Mouse (Mus musculus) kidney, embryonic 15.5 days (tissue): ENCODE measurements around the gene Rapgef4. TPM values are rescaled to one million over a fixed set of nuclear protein-coding genes. Genes with fewer than 3 reads are reported as not detected.

ENCODE experiments used
- ATAC-seq: fragments of 200-750 bp; cut with Nextera tagmentation; replicated peaks from 2 replicates; pipeline ENCODE4 v1.8.0; 2017; ENCODE audit warnings: moderate TSS enrichment; ENCODE audit not compliant: low FRiP score
- H3K27ac ChIP-seq: fragments of 300-500 bp; sonication (generic); 2 replicates; pipeline ENCODE4 v1.5.1; 2015; ENCODE audit warnings: mild to moderate bottlenecking, inconsistent platforms
- H3K27me3 ChIP-seq: fragments of 300-500 bp; sonication (generic); 2 replicates; pipeline ENCODE4 v1.6.1; 2015; ENCODE audit warnings: inconsistent platforms
- H3K36me3 ChIP-seq: fragments of 300-500 bp; sonication (generic); 2 replicates; pipeline ENCODE4 v1.6.1; 2015; ENCODE audit warnings: inconsistent platforms
- H3K4me1 ChIP-seq: fragments of 300-500 bp; sonication (generic); 2 replicates; pipeline ENCODE4 v1.6.1; 2015; ENCODE audit warnings: inconsistent platforms
- H3K4me2 ChIP-seq: fragments of 300-500 bp; sonication (generic); 2 replicates; pipeline ENCODE4 v1.6.1; 2015; ENCODE audit warnings: moderate library complexity, mild to moderate bottlenecking, inconsistent platforms
- H3K4me3 ChIP-seq: fragments of 300-500 bp; sonication (generic); replicated peaks from 2 replicates; pipeline ENCODE4 v1.5.1; 2015; ENCODE audit warnings: mild to moderate bottlenecking, inconsistent platforms
- H3K9ac ChIP-seq: fragments of 300-500 bp; sonication (generic); 2 replicates; pipeline ENCODE4 v1.6.1; 2015; ENCODE audit warnings: mild to moderate bottlenecking, inconsistent platforms
- H3K9me3 ChIP-seq: fragments of 300-500 bp; sonication (generic); replicated peaks from 2 replicates; pipeline ENCODE4 v1.6.1; 2016; ENCODE audit warnings: inconsistent platforms
- WGBS: fragments of 180-500 bp; shearing (Covaris S2); methylation state at CpG from one replicate; pipeline ENCODE4 v1.1.7; 2015; ENCODE audit warnings: mixed read lengths; 5-methylcytosine and 5-hydroxymethylcytosine counted together
- polyA plus RNA-seq: library from polyadenylated mRNA; unstranded; fragments of >200 nt; fragmentation: Nextera tagmentation; extraction: Ambion mirVana; gene quantifications from 2 replicates; pipeline ENCODE4 v1.2.1, GENCODE M21; 2015

Rapgef4 gene
- polyA plus RNA-seq, 1 experiment from 2014 or later, result 9.4 TPM

DNA sequence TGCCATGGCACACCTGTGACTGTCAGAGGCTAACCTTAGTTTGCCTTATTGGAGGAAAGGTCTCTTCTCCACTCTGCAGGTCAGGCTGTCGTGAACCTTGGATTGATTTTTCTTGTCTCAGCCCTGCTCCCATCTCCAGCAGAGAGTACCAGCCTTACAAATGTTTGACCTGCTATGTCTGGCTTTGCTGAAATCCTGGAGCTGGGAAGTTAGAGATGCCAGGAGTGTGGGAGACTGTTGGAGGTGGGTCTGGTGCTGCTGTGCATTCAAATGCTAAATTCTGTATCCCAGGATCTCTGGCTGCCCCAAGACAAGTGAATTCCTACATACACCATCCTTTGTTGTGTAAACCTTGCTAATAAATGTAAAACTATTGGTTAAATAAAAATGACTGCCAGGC is 37.7 kb downstream of the Rapgef4 start:
- no peaks in the 10 kb centered on the region for H3K36me3 ChIP-seq
- H3K9me3 ChIP-seq, result no peaks in the 10 kb centered on the region
- H3K9ac ChIP-seq, result no peak overlapping the region
- H3K27ac ChIP-seq, result no peak overlapping the region
- H3K4me3 ChIP-seq, result no peak overlapping the region
- H3K27me3 ChIP-seq, result no peaks in the 10 kb centered on the region
- H3K4me1 ChIP-seq, result no peaks in the 10 kb centered on the region
- H3K4me2 ChIP-seq, result no peak overlapping the region
- ATAC-seq, result no peak
- WGBS, result 86% methylated on average over 1 of the region's 1 CpGs

DNA sequence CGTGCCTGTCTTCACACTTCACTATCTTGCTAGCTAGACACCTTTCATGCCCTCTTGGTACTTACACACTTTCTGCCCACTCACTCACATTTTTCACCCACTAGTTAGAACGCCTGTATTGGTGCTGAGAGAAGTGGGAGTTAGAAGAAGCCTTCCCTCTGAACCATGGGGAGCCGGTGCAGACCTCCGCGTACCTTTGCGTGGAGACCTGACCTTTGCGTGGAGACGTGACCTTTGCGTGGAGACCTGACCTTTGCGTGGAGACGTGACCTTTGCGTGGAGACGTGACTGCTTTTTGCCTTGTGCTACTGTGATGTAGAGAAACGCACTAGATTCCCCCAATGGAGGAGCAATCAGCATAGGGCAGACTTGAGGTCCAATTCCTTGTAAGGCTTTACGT is 39.7 kb downstream of the Rapgef4 start:
- H3K27ac ChIP-seq, result no peak overlapping the region
- H3K27me3 ChIP-seq, result no peaks in the 10 kb centered on the region
- no peak overlapping the region for H3K4me2 ChIP-seq
- no peak overlapping the region for H3K9ac ChIP-seq
- H3K4me3 ChIP-seq, result no peak overlapping the region
- no peaks in the 10 kb centered on the region for H3K4me1 ChIP-seq
- H3K36me3 ChIP-seq, result no peaks in the 10 kb centered on the region
- WGBS, result 91% methylated on average over 15 of the region's 15 CpGs
- no peaks in the 10 kb centered on the region for H3K9me3 ChIP-seq
- ATAC-seq, result no peak

DNA sequence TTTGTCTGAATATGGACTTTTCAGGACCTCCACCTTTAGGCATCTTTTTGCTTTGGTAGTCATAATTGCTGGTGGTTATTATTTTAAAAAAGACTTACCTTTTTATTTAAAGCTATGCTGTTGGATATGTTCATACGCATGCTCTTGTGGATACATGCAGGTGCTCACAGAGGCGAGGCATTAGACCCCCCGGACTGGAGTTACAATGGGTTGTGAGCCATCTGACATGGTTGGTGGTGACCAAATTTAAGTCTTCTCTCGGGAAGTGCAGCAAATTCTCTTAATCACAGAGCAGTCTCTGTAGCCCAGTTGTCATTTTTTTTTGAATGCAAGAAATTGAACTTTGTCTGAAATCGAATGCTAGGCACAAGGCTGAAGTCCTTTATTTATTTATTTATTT is 40.4 kb downstream of the Rapgef4 start:
- Histone ChIP-seq H3K4me2 (no peak overlapping the region), H3K4me1 (no peaks in the 10 kb centered on the region), H3K9me3 (no peaks in the 10 kb centered on the region), H3K9ac (no peak overlapping the region), H3K27me3 (no peaks in the 10 kb centered on the region), H3K36me3 (no peaks in the 10 kb centered on the region), H3K27ac (no peak overlapping the region), H3K4me3 (no peak overlapping the region)
- 75% methylated on average over 5 of the region's 5 CpGs for WGBS
- no peak for ATAC-seq

DNA sequence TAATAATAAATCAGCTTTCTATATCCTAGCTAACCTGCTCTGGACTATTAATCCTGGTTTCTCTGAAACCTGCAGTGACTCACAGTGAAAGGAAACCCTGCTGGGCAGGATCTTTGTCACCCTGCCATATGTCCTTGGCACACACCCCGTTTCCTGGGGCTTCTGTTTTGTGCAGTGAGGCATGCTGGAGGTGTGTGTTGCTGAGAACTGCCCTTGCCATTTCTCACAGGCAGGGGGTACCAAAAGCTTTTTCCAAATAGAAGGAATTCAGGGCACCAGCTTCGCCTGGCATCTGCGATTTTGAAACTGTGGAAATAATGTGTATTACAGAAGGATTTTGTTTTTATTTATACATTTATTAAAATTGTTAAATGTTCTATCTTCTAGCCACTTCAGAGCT is 40.8 kb downstream of the Rapgef4 start:
- 60% methylated on average over 3 of the region's 3 CpGs for WGBS
- no peak for ATAC-seq

DNA sequence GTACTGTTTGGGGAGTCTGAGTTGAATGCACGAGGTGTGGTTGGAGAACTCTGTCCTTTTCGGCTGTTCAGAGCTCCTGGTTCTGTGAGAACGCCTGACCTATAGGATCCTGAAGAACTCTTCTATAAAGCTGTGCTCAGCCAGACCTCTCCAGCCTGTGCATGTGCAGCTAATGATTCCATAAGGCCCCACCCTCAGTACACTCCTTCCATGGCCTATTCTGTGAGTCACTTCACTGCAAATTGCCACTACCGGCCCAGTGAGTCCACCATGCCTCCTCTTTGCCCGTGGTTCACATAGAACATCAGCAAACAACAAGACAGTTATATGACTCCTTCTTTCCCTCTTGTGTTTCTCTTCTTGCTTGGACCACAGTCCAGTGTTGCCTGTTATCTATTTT is 42.8 kb downstream of the Rapgef4 start:
- no peak overlapping the region for H3K4me2 ChIP-seq
- H3K4me1 ChIP-seq, result no peaks in the 10 kb centered on the region
- no peaks in the 10 kb centered on the region for H3K9me3 ChIP-seq
- 94% methylated on average over 5 of the region's 5 CpGs for WGBS
- ATAC-seq, result no peak
- H3K27ac ChIP-seq, result no peak overlapping the region
- H3K36me3 ChIP-seq, result no peaks in the 10 kb centered on the region
- H3K9ac ChIP-seq, result no peak overlapping the region
- no peaks in the 10 kb centered on the region for H3K27me3 ChIP-seq
- H3K4me3 ChIP-seq, result no peak overlapping the region

More for the DNA sequence above, 40.8 kb downstream of the Rapgef4 start:
- Histone ChIP-seq H3K27me3 (no peaks in the 10 kb centered on the region), H3K4me2 (no peak overlapping the region), H3K27ac (no peak overlapping the region), H3K9me3 (no peaks in the 10 kb centered on the region), H3K9ac (no peak overlapping the region), H3K4me1 (no peaks in the 10 kb centered on the region), H3K4me3 (no peak overlapping the region), H3K36me3 (no peaks in the 10 kb centered on the region)

DNA sequence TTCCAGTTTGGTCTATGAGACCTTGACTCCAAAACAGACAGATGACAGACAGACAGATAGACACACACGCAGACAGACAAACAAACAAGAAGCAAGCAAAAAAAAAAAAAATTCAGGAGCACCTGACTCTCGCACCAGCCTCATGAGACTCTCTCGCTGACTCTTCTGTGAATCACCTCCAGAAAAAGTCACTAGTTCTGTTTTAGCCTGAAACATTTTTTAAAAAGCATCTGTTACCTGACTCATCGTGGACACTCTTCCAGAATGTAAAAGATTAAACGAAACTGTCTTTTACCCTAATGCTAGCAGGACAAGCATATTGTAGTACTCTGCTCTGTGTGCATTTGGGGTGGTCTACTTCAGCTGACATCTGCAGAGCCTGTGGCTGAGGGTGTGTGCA is 44.6 kb downstream of the Rapgef4 start:
- H3K4me1 ChIP-seq, result no peaks in the 10 kb centered on the region
- H3K9ac ChIP-seq, result no peak overlapping the region
- 95% methylated on average over 5 of the region's 5 CpGs for WGBS
- no peaks in the 10 kb centered on the region for H3K9me3 ChIP-seq
- no peak overlapping the region for H3K4me2 ChIP-seq
- no peaks in the 10 kb centered on the region for H3K27me3 ChIP-seq
- no peak for ATAC-seq
- H3K4me3 ChIP-seq, result no peak overlapping the region
- no peaks in the 10 kb centered on the region for H3K36me3 ChIP-seq
- H3K27ac ChIP-seq, result no peak overlapping the region

DNA sequence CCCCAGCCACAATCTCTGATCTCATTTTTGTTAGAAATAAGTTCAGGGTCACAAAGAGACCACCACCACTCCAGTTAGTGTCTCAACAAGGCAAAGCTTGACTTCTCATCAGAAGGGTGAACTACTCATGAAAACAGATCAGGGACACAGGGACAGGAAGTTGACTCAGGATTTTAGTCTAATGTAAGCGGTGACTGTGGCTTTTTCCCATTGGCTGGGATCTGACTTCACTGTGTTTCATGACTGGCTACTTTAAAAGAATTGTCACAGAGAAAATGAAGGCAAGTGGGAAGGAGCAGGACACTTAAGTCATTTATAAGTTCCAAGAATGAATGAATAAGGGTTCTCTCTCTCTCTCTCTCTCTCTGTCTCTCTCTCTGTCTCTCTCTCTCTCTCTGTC is 45.5 kb downstream of the Rapgef4 start:
- H3K9me3 ChIP-seq, result no peaks in the 10 kb centered on the region

DNA sequence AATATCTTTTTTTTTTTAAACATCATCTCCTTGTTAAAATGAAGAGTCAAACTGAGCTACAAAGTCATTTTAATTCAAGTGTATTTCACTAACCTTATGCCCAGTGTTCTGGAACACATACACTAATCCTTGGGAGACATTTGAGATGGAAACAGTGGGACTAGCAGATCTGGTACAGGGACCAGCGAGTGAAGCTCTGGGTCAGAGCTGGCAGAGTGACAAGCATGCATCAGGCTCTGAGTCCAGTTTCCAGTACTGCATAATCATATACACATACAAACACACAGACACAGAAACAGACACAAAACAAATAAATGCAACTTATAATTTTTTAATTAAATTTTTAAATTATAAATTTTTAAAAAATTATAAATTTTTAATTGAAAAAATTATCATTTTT is 48.0 kb downstream of the Rapgef4 start:
- Histone ChIP-seq H3K9me3 (no peaks in the 10 kb centered on the region), H3K4me1 (no peaks in the 10 kb centered on the region), H3K4me3 (no peak overlapping the region), H3K36me3 (no peaks in the 10 kb centered on the region), H3K9ac (no peak overlapping the region), H3K27ac (no peak overlapping the region), H3K4me2 (no peak overlapping the region), H3K27me3 (no peaks in the 10 kb centered on the region)
- ATAC-seq, result no peak
- 88% methylated on average over 1 of the region's 1 CpGs for WGBS

More for the DNA sequence above, 45.5 kb downstream of the Rapgef4 start:
- Histone ChIP-seq H3K36me3 (no peaks in the 10 kb centered on the region), H3K4me2 (no peak overlapping the region), H3K27ac (no peak overlapping the region), H3K9ac (no peak overlapping the region), H3K4me1 (no peaks in the 10 kb centered on the region), H3K27me3 (no peaks in the 10 kb centered on the region), H3K4me3 (no peak overlapping the region)
- WGBS, result 75% methylated on average over 1 of the region's 1 CpGs
- no peak for ATAC-seq

DNA sequence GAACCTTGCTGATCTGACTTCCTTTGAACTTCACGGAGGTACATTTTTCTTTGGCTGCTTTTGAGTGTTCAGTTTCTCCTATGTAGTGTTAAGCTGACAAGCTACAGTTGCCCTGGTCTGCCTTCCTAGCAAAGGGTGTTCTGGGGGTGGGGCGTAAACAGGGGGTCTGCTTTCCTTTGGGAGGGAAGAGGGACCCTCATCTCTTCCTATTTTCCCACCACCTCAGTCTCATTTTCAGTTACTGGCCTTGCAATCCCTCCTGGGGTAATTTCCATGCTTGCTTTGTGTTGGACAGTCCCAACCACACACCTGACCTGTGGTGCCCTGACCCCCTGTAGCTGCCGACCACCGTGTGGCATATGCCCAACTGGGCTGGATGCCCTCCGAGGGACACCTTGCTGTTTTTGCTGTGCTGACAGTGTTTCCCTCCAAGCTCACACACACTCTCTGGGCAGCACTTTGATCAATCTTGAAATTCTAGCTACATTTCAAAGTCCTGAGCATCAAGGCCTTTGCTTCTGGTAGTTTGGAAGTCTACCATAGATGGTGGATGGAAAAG is 48.6 kb downstream of the Rapgef4 start:
- Histone ChIP-seq H3K4me1 (no peaks in the 10 kb centered on the region), H3K27ac (no peak overlapping the region), H3K36me3 (no peaks in the 10 kb centered on the region), H3K4me2 (no peak overlapping the region), H3K27me3 (no peaks in the 10 kb centered on the region), H3K9me3 (no peaks in the 10 kb centered on the region), H3K9ac (no peak overlapping the region), H3K4me3 (no peak overlapping the region)
- ATAC-seq, result no peak
- WGBS, result 85% methylated on average over 5 of the region's 5 CpGs

DNA sequence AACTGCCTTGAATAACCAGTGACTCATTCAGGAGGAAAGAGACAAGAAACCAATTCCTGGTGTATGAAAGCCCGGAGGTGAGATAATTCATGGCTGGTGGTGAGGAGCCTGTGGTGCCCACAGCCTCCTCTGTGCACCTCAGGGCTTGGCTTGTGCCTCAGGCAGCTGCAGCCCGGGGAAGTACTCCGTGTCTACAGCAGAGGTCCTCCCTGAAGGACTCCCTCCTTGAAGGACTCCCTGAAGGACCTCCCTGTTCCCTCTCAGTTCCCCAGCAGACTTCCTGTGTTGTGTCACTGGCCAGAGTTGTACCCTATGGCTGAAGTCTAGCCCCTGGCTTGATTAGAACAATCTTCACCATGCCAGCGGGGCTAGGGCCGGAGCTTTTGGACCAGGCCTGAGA is 50.7 kb downstream of the Rapgef4 start:
- 79% methylated on average over 5 of the region's 5 CpGs for WGBS
- no peaks in the 10 kb centered on the region for H3K27me3 ChIP-seq
- no peaks in the 10 kb centered on the region for H3K4me1 ChIP-seq
- no peaks in the 10 kb centered on the region for H3K9me3 ChIP-seq
- H3K36me3 ChIP-seq, result no peaks in the 10 kb centered on the region
- no peak overlapping the region for H3K4me2 ChIP-seq
- no peak overlapping the region for H3K9ac ChIP-seq
- no peak overlapping the region for H3K27ac ChIP-seq
- no peak overlapping the region for H3K4me3 ChIP-seq
- no peak for ATAC-seq

DNA sequence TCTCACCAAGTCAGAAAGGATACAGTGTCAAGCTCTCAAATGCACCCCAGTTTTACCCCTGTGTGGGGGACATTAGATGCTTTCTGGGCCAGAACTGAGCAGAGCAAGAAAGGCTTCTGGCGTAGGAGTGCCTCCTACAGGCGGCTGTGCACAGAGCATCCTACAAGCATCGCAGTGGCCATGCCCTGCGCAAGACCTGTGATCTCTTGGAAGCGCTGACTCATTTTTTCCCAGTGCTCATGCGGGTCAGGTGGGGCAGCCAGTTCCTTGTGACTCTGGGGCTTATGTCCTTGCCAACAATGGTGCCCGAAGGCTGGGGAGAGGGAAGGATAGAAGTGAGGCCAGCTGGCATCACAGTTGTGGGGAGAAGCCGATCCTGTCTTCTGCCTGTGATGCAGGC is 54.6 kb downstream of the Rapgef4 start:
- no peak overlapping the region for H3K27ac ChIP-seq
- ATAC-seq, result no peak
- WGBS, result 55% methylated on average over 8 of the region's 8 CpGs

DNA sequence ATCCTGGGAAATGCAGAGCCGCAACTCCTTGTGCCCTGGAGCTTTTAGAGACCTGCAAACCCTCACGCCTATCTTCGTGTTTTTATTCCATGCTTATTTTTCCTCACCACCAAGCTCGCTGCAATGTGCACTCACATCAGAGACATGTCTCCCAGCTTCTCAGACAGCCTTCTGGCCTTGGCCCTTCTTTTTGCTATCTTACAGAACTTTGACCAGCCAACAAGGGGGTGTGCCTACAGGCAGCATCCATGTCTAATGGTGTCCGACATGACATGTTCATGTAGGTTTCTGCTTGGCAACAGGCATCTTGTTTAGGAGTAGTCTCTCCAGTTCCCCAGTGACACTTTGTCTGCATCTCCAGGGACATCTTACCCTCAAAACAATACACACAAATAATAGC is 56.3 kb downstream of the Rapgef4 start:
- H3K4me3 ChIP-seq, result no peak overlapping the region
- ATAC-seq, result no peak
- H3K9me3 ChIP-seq, result no peaks in the 10 kb centered on the region
- no peaks in the 10 kb centered on the region for H3K36me3 ChIP-seq
- H3K4me1 ChIP-seq, result peaks cover 10% of the 10 kb centered on the region
- 93% methylated on average over 5 of the region's 5 CpGs for WGBS
- no peaks in the 10 kb centered on the region for H3K27me3 ChIP-seq
- H3K4me2 ChIP-seq, result no peak overlapping the region
- no peak overlapping the region for H3K27ac ChIP-seq
- H3K9ac ChIP-seq, result no peak overlapping the region

More for the DNA sequence above, 54.6 kb downstream of the Rapgef4 start:
- Histone ChIP-seq H3K4me2 (no peak overlapping the region), H3K36me3 (no peaks in the 10 kb centered on the region), H3K27me3 (no peaks in the 10 kb centered on the region), H3K4me3 (no peak overlapping the region), H3K4me1 (peaks cover 10% of the 10 kb centered on the region), H3K9ac (no peak overlapping the region), H3K9me3 (no peaks in the 10 kb centered on the region)

DNA sequence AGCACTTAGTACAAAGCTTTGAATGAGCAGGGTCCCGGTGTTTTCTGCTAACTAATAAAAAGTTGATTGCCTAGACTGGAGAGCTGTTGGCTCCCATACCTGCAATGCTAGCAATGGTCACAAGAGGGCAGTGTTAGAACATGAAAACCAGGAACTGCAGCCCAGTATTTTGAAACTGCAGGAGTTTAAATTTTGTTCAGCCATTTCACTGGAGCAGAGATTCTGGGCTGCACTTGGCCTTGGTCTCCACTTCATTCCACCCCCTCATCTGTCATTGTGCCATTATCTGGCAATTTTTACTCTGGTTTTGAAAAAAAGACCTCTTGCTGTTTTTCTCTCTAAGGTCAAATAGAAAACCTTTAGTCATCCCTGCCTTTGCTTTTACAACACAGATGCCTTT is 57.2 kb downstream of the Rapgef4 start:
- WGBS, result 3% methylated on average over 1 of the region's 1 CpGs
- H3K27ac ChIP-seq, result peak overlapping the region; percentile 29; the same call in 1 of the 2 replicates
- H3K4me2 ChIP-seq, result no peak overlapping the region
- ATAC-seq, result 0 out of 2 replicates have a peak, but pooled peaks have one; percentile 49
- no peaks in the 10 kb centered on the region for H3K36me3 ChIP-seq
- H3K9me3 ChIP-seq, result no peaks in the 10 kb centered on the region
- no peak overlapping the region for H3K9ac ChIP-seq
- no peaks in the 10 kb centered on the region for H3K27me3 ChIP-seq
- peaks cover 10% of the 10 kb centered on the region for H3K4me1 ChIP-seq
- H3K4me3 ChIP-seq, result no peak overlapping the region
